Mouse (Mus musculus) CD8-positive naive resting alpha-beta T cell, adult 2 months (primary cell): Measurements from ENCODE around the gene Mier2.

Experiments
- DNase-seq, 2 experiments: peaks; one replicate each; pipeline ENCODE4 v3.0.0; 2022; ENCODE audit warnings: low read depth in 2 of 2, low spot score in 2 of 2

Mier2 gene

GRCm38 (mm10) chr10:79506709-79507108, 48.3 kb downstream of the Mier2 start:
- DNase-seq: no peak

- DNase-seq: no peak
Observed at GRCm38 (mm10) chr10:79502830-79503644, 52.0 kb downstream of the Mier2 start.

GRCm38 (mm10) chr10:79496701-79497288, 58.2 kb downstream of the Mier2 start:
- DNase-seq: no peak

GRCm38 (mm10) chr10:79495886-79496285, 59.1 kb downstream of the Mier2 start:
- DNase-seq: no peak
